Mouse (Mus musculus) C2C12 (cell line): ENCODE measurements around the gene Fgd3.

Source experiments
- CEBPB ChIP-seq: IDR thresholded peaks from one replicate; pipeline ENCODE4 v1.6.1; 2011; ENCODE audit warnings: low read depth, mild to moderate bottlenecking, control low read depth, moderate library complexity
- CTCF ChIP-seq: IDR thresholded peaks from one replicate; pipeline ENCODE4 v1.5.1; 2011; ENCODE audit not compliant: control insufficient read depth, insufficient read depth, insufficient read length
- MAX ChIP-seq: IDR thresholded peaks from one replicate; pipeline ENCODE4 v1.6.1; 2011; ENCODE audit warnings: mild to moderate bottlenecking, control low read depth
- USF1 ChIP-seq: IDR thresholded peaks from one replicate; pipeline ENCODE4 v1.6.1; 2011; ENCODE audit warnings: low read depth, mild to moderate bottlenecking, control low read depth, moderate library complexity

DNA sequence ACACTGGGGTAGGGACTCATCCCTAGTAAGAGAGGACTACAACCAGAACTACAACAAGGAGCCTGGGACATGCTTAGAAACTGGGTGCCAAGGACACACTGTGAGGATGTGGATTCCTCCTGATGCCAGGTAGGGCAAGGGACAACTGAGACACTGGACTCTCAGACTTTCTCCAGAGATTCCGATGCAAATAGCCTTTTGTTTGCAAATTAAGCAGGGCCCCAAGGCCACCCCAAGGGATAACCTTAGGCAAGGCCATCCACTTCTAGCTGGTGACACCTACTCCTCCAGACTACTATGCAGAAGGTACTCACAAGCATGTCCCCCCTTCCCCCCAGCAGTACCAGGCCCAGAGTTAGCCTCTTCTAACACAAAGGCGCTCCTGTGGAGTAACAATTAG is 73.5 kb downstream of the Fgd3 start:
- no peak for TF ChIP-seq CTCF
- TF ChIP-seq CEBPB: no peak
- no peak for TF ChIP-seq USF1
- no peak for TF ChIP-seq MAX
